Mouse (Mus musculus) limb, embryonic 12.5 days (tissue): ENCODE data around the gene Snapc5. TPM values are rescaled to one million over a fixed set of nuclear protein-coding genes. Genes with fewer than 3 reads are reported as not detected.
A peak's percentile ranks its signal among the peaks of the same experiment; 100 is the strongest.
"Not testable (repeated sequence)": the region's sequence is repeated elsewhere in the genome, so short reads cannot be mapped to it uniquely, and the experiment has no call there.

Source experiments
- ATAC-seq: fragments of 200-750 bp; cut with Nextera tagmentation; 2 replicates; pipeline ENCODE4 v1.8.0; 2017; ENCODE audit warnings: low read depth, moderate TSS enrichment; ENCODE audit not compliant: insufficient number of reproducible peaks, insufficient read depth, low FRiP score, low TSS enrichment
- H3K27ac ChIP-seq: fragments of 300-500 bp; sonication (generic); 2 replicates; pipeline ENCODE4 v1.5.1; 2016; ENCODE audit warnings: mild to moderate bottlenecking, moderate library complexity
- H3K27me3 ChIP-seq: fragments of 300-500 bp; sonication (generic); 2 replicates; pipeline ENCODE4 v1.6.1; 2016; ENCODE audit warnings: mild to moderate bottlenecking, moderate library complexity
- H3K36me3 ChIP-seq: fragments of 300-500 bp; sonication (generic); 2 replicates; pipeline ENCODE4 v1.6.1; 2016; ENCODE audit warnings: mild to moderate bottlenecking, moderate library complexity
- H3K4me1 ChIP-seq: fragments of 300-500 bp; sonication (generic); replicated peaks from 2 replicates; pipeline ENCODE4 v1.6.1; 2016
- H3K4me2 ChIP-seq: fragments of 300-500 bp; sonication (generic); 2 replicates; pipeline ENCODE4 v1.6.1; 2016; ENCODE audit warnings: mild to moderate bottlenecking, moderate library complexity
- H3K4me3 ChIP-seq: fragments of 300-500 bp; sonication (generic); replicated peaks from 2 replicates; pipeline ENCODE4 v1.5.1; 2016; ENCODE audit warnings: mild to moderate bottlenecking
- H3K9ac ChIP-seq: fragments of 300-500 bp; sonication (generic); replicated peaks from 2 replicates; pipeline ENCODE4 v1.6.1; 2016; ENCODE audit warnings: mild to moderate bottlenecking, moderate library complexity
- H3K9me3 ChIP-seq: fragments of 300-500 bp; sonication (generic); 2 replicates; pipeline ENCODE4 v1.6.1; 2016; ENCODE audit warnings: mild to moderate bottlenecking, moderate library complexity
- WGBS: fragments of 180-500 bp; shearing (Covaris S2); methylation state at CpG from one replicate; pipeline ENCODE4 v1.1.7; 2016; 5-methylcytosine and 5-hydroxymethylcytosine counted together
- polyA plus RNA-seq: library from polyadenylated mRNA; unstranded; fragments of >200 nt; fragmentation: Nextera tagmentation; extraction: Ambion mirVana; gene quantifications from 2 replicates; pipeline ENCODE4 v1.2.1, GENCODE M21; 2016

Snapc5 gene
- 28.3 and 29.3 TPM in 2 replicates for polyA plus RNA-seq

DNA sequence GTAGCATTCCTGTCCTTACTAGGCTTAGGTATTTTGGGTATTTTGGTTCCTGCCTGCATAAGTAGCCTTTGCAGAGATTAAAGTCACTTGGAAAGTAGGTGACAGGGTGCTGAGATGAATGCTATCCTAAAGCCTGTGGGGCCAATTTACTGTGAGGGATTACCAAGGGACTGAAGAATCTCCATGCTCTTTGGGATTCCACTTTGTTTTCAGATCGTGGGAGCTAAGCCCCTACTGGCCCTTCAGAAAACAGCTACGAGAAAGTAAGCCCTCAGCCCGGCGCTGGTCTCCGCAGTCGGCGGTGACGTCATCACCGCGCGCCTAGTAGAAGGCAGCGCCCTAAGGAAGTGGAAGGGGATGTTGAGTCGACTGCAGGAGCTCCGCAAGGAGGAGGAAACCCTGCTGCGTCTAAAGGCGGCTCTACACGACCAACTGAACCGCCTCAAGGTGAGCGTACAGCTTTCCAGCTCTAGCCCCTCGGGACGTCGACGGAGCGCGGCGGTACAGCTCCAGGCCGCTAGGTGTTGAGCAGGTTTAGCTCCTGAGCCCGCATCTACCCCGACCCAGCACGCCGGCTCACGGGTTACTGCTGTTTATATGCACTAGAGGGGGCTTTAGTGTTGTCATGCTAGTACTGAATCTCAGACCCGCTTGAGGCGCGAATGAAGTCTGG is at the start of gene Snapc5:
TSS of gene Snapc5 (plus strand) at position 301 of the 673 bp plus-strand sequence.
- ATAC-seq: peak; percentile 93
- Histone ChIP-seq H3K27ac (peak within 1 kb of the TSS; percentile 86), H3K9me3 (no peaks in the 10 kb centered on the region), H3K4me3 (peak within 1 kb of the TSS; percentile 63), H3K4me2 (peak within 1 kb of the TSS; percentile 63), H3K36me3 (peaks cover 76% of the 10 kb centered on the region), H3K9ac (peak within 1 kb of the TSS; percentile 69), H3K4me1 (peaks cover 24% of the 10 kb centered on the region), H3K27me3 (no peaks in the 10 kb centered on the region)
- under 1% methylated on average over 35 of the region's 35 CpGs for WGBS

DNA sequence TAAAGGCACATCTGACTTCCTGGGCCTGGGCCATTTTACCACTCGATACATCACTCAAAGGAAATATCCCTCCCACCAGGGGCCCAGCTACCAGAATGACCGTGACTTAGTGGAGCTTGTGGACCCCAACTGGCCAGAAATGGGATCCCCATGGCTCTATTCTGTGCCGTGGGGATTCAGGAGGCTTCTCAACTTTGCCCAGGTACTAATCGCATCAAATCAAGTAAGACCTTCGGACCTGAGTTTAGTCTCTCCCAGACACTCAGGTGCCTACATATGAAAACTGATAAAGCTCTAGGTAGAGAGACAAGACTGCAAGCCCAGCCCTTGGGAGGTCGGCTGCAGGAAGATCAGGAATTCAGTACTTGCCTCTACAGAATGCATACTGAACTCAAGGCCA is 47.5 kb upstream of the Snapc5 start:
- H3K27ac ChIP-seq: no peak overlapping the region
- ATAC-seq: no peak
- H3K9ac ChIP-seq: no peak overlapping the region
- H3K36me3 ChIP-seq: peaks cover 12% of the 10 kb centered on the region
- no peaks in the 10 kb centered on the region for H3K9me3 ChIP-seq
- no peak overlapping the region for H3K4me3 ChIP-seq
- no peaks in the 10 kb centered on the region for H3K27me3 ChIP-seq
- no peaks in the 10 kb centered on the region for H3K4me1 ChIP-seq
- 86% methylated on average over 6 of the region's 6 CpGs for WGBS
- H3K4me2 ChIP-seq: no peak overlapping the region

DNA sequence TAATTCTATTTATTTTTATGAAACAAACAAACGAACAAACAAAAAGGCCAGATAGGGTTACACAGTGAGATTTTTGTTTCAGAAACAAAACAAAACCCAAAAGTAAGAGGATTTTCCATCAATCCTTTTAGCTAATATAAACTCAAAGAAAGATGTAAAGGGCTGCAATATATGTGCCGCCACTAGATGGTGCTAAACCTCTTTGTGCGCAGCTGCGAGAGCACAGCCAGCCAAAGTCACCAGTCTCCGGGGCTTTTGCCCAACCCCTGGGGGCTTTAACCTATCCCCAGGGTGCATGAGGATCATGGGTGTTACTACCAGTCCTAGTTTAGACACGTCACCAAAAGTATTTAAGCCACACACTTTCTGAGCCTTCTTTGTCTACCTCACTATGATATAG is 40.2 kb upstream of the Snapc5 start:
- H3K9ac ChIP-seq, H3K27ac ChIP-seq, H3K4me3 ChIP-seq, H3K4me1 ChIP-seq, H3K4me2 ChIP-seq, H3K27me3 ChIP-seq, H3K9me3 ChIP-seq, ATAC-seq: not testable (repeated sequence)
- H3K36me3 ChIP-seq: peaks cover 61% of the 10 kb centered on the region
- WGBS: 10% methylated on average over 6 of the region's 6 CpGs

- Histone ChIP-seq H3K4me2 (no peak overlapping the region), H3K4me1 (no peaks in the 10 kb centered on the region), H3K27ac (no peak overlapping the region), H3K9me3 (no peaks in the 10 kb centered on the region), H3K27me3 (no peaks in the 10 kb centered on the region), H3K9ac (no peak overlapping the region), H3K4me3 (no peak overlapping the region), H3K36me3 (peaks cover 69% of the 10 kb centered on the region)
- no peak for ATAC-seq
- WGBS: 94% methylated on average over 9 of the region's 9 CpGs
Measured at GRCm38 (mm10) chr9:64139879-64140278, 39.2 kb upstream of the Snapc5 start.

- H3K4me1 ChIP-seq: no peaks in the 10 kb centered on the region
- 95% methylated on average over 1 of the region's 1 CpGs for WGBS
- ATAC-seq: no peak
- H3K27ac ChIP-seq: no peak overlapping the region
- H3K4me2 ChIP-seq: no peak overlapping the region
- no peak overlapping the region for H3K4me3 ChIP-seq
- peaks cover 83% of the 10 kb centered on the region for H3K36me3 ChIP-seq
- no peaks in the 10 kb centered on the region for H3K9me3 ChIP-seq
- no peaks in the 10 kb centered on the region for H3K27me3 ChIP-seq
- no peak overlapping the region for H3K9ac ChIP-seq
Measured at GRCm38 (mm10) chr9:64156641-64157040, 22.4 kb upstream of the Snapc5 start.

DNA sequence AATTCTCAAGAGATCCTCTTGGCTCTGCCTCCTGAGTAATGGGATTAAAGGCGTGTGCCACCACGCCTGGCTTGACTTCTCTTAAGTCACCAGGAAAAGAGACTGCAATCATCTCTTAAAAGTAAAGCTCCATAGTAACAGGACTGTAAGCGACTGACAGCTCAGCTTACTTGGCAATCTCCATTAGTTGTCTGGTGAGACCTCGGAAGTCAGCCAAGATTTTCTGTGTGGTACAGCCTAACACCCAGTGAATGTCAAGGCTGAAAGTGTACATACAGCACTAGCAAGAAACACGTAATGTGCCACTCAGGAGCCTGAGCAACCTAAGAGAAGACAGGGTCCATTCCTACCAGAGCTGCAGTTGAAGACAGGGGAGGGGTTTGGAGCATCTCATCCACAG is 18.6 kb upstream of the Snapc5 start:
- peaks cover 76% of the 10 kb centered on the region for H3K36me3 ChIP-seq
- H3K27me3 ChIP-seq: no peaks in the 10 kb centered on the region
- no peaks in the 10 kb centered on the region for H3K4me1 ChIP-seq
- no peak for ATAC-seq
- no peak overlapping the region for H3K27ac ChIP-seq
- WGBS: 91% methylated on average over 5 of the region's 5 CpGs
- no peak overlapping the region for H3K4me3 ChIP-seq
- no peak overlapping the region for H3K9ac ChIP-seq
- H3K9me3 ChIP-seq: no peaks in the 10 kb centered on the region
- H3K4me2 ChIP-seq: no peak overlapping the region

GRCm38 (mm10) chr9:64169967-64170366 is 9.1 kb upstream of the Snapc5 start:
- H3K27me3 ChIP-seq, H3K4me2 ChIP-seq, ATAC-seq, H3K4me3 ChIP-seq, H3K27ac ChIP-seq, H3K9ac ChIP-seq, H3K9me3 ChIP-seq: not testable (repeated sequence)
- WGBS: 94% methylated on average over 3 of the region's 3 CpGs
- Histone ChIP-seq H3K36me3 (peaks cover 18% of the 10 kb centered on the region), H3K4me1 (peaks cover 18% of the 10 kb centered on the region)

DNA sequence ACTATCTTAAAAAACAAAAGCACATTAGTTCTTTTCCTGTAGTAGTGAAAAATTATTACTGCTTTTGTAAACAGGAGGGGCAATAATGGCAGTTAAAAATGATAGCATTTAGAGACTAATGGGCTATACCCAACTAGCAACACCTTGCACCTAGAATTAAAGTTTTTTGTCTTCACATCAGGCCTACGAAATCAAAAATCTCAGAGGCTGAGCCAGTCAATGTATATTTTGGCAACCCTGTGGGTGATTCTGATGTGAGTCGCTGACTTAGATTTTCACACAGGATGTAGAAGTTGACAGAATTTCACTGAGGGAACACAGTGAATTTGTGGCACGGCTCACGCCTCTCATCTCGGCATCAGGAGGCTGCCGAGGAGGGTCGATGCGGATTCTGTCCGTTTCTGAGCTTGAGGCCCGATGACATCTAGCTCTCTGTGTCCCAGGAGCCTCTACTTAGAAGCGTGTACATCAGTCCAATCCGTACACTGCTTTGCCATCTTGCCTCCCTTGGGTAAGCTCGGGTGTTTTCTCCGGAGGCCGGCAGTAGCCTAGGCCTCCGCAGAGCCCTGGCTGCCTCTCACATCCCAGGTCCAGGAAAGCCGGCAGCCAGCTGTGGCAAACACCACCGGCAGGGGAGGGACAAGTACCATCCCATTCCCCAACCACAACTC is 6.8 kb upstream of the Snapc5 start:
- peak overlapping the region; percentile 89 for H3K9ac ChIP-seq
- ATAC-seq: peak; percentile 71

GRCm38 (mm10) chr9:64172816-64173665 is 6.0 kb upstream of the Snapc5 start, which contains the start of the genes Zwilch and Rpl4:
TSS of gene Zwilch (minus strand) at chr9:64173104.
TSS of gene Rpl4 (plus strand) at chr9:64173375.
- Histone ChIP-seq H3K4me3 (peak within 1 kb of the TSS; percentile 86), H3K27ac (peak within 1 kb of the TSS; percentile 89), H3K4me1 (peaks cover 26% of the 10 kb centered on the region), H3K36me3 (peaks cover 36% of the 10 kb centered on the region), H3K4me2 (peak within 1 kb of the TSS; percentile 87), H3K9ac (peak within 1 kb of the TSS; percentile 89), H3K9me3 (no peaks in the 10 kb centered on the region), H3K27me3 (no peaks in the 10 kb centered on the region)
- WGBS: under 1% methylated on average over 42 of the region's 42 CpGs
- peak; percentile 75 for ATAC-seq

More for the DNA sequence above, 6.8 kb upstream of the Snapc5 start:
- WGBS: 3% methylated on average over 18 of the region's 18 CpGs
- Histone ChIP-seq H3K27ac (peak overlapping the region; percentile 89), H3K4me3 (peak overlapping the region; percentile 86), H3K27me3 (no peaks in the 10 kb centered on the region), H3K9me3 (no peaks in the 10 kb centered on the region), H3K4me2 (peak overlapping the region; percentile 87), H3K4me1 (peaks cover 26% of the 10 kb centered on the region), H3K36me3 (peaks cover 35% of the 10 kb centered on the region)

DNA sequence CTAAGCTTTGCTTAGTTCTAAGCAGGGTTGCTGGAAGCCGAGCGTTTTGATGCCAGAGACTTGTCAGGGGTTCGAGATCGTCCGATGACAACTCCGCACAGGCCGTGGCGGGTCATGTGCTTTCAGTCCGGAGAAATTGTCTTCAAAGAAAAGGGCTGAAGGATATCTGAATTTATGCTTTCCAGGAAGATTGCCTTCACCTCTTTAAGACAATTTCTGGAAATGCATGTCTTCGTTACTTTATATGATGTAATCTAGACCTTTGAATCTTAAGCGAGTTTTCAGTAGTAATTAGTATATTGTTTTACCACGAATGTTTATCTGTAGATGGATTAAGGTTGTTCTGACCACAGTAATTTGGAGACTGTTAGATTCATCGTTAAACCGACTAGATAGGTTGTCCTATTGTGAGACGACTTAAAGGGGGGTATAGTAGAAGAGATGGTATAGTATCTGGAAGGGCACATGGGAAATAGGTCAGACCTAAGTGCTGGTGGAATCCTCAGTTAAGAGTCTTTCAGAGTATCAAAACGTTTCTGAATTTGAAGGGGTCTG is 5.3 kb upstream of the Snapc5 start:
- Histone ChIP-seq H3K27ac (peak overlapping the region; percentile 89), H3K36me3 (peaks cover 42% of the 10 kb centered on the region), H3K9ac (peak overlapping the region; percentile 89), H3K4me3 (peak overlapping the region; percentile 86), H3K27me3 (no peaks in the 10 kb centered on the region), H3K4me1 (peaks cover 26% of the 10 kb centered on the region), H3K4me2 (peak overlapping the region; percentile 87), H3K9me3 (no peaks in the 10 kb centered on the region)
- ATAC-seq: no peak
- WGBS: under 1% methylated on average over 16 of the region's 16 CpGs

GRCm38 (mm10) chr9:64174341-64174740 is 4.7 kb upstream of the Snapc5 start:
- Histone ChIP-seq H3K27ac (no peak overlapping the region), H3K4me3 (peak overlapping the region; percentile 86), H3K9me3 (no peaks in the 10 kb centered on the region), H3K27me3 (no peaks in the 10 kb centered on the region), H3K9ac (peak overlapping the region; percentile 89), H3K4me2 (peak overlapping the region; percentile 87), H3K4me1 (peaks cover 26% of the 10 kb centered on the region), H3K36me3 (peaks cover 44% of the 10 kb centered on the region)
- no peak for ATAC-seq
